In the genomic region with DNA sequence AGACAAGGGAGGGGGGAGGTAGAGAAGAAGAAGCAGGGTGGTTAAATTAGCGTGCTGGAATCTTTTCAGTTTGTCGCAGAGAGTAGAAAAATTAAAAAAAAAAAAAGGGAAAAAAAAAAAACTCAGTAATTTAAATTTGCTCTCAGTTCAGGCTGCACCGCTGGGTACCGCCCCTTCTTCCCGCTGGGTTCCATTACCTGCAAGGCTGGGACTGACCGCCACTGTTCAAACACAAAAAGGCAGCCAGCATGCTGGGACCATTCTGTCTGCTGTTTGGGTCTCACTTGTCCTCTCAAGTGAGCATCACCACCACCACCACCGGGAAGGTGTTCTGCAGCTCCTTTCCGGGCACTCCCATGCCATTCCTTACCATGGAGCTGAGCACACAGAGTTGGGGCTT, we compare ENCODE assay signal across 9 mouse cellular contexts.
DNase-seq lines count a peak whose midpoint lies in the region; ATAC-seq and TF ChIP-seq lines count a peak whose summit lies in the region.
"Had no signal": no experiment of that assay in that cellular context is flagged by ENCODE, and none has a peak within 500 bp of the region (broad histone marks: within the 10 kb centered on the region; RNA-seq: fewer than 3 reads in every experiment).

No protein-coding gene starts in this region.

- intact Hi-C loops in gastrocnemius, adult 2 months (cut with DNase I): no loop called here

- H3K4me2 ChIP-seq in stomach, embryonic 15.5 days: peak overlapping the region; percentile 21; the same call in 1 of the 2 replicates
- H3K4me2 ChIP-seq in stomach, postnatal 0 days (replicated peaks; ENCODE audit: low read depth): no peak overlapping the region
- H3K4me2 ChIP-seq in limb, embryonic 15.5 days: peak overlapping the region; percentile 27; the same call in 1 of the 2 replicates

- no peaks in the 10 kb centered on the region for H3K36me3 ChIP-seq in stomach, embryonic 15.5 days
- no peaks in the 10 kb centered on the region for H3K36me3 ChIP-seq in stomach, postnatal 0 days (ENCODE audit: control insufficient read depth, insufficient read depth, low read length)
- H3K36me3 ChIP-seq in limb, embryonic 15.5 days: no peaks in the 10 kb centered on the region

- H3K4me3 ChIP-seq in gastrocnemius, adult 2 months: peak overlapping the region; percentile 16
- H3K4me3 ChIP-seq in stomach, embryonic 15.5 days (replicated peaks): no peak overlapping the region
- H3K4me3 ChIP-seq in stomach, postnatal 0 days (ENCODE audit: low read depth, low read length): no peak overlapping the region
- no peak overlapping the region for H3K4me3 ChIP-seq in limb, embryonic 15.5 days

- no peak overlapping the region for H3K27ac ChIP-seq in gastrocnemius, adult 2 months
- no peak overlapping the region for H3K27ac ChIP-seq in stomach, embryonic 15.5 days
- no peak overlapping the region for H3K27ac ChIP-seq in stomach, postnatal 0 days (replicated peaks)
- H3K27ac ChIP-seq in limb, embryonic 15.5 days: no peak overlapping the region

- no peak overlapping the region for H3K9ac ChIP-seq in stomach, embryonic 15.5 days
- H3K9ac ChIP-seq in stomach, postnatal 0 days (ENCODE audit: low read length): no peak overlapping the region
- no peak overlapping the region for H3K9ac ChIP-seq in limb, embryonic 15.5 days

- DNase-seq in gastrocnemius, adult 2 months: no peak
- DNase-seq in gastrocnemius, adult 8-10 months (ENCODE audit: low spot score in 2 of 2): no peak
- no peak for DNase-seq in stomach, postnatal 0 days (ENCODE audit: low spot score)
- DNase-seq in spleen, postnatal 10 days (ENCODE audit: low spot score in 2 of 2): no peak
- DNase-seq in kidney, postnatal 4 days: no peak

- no peak for ATAC-seq in stomach, embryonic 15.5 days (ENCODE audit: insufficient read depth, low FRiP score, low read depth)
- no peak for ATAC-seq in stomach, postnatal 0 days (ENCODE audit: low FRiP score, low TSS enrichment)
- ATAC-seq in limb, embryonic 15.5 days (ENCODE audit: insufficient number of reproducible peaks, low FRiP score, low TSS enrichment, low read depth): no peak
- ATAC-seq in megakaryocyte, adult 5-6 weeks (ENCODE audit: poor library complexity, severe bottlenecking): no peak

- no peaks in the 10 kb centered on the region for H3K4me1 ChIP-seq in stomach, embryonic 15.5 days
- no peaks in the 10 kb centered on the region for H3K4me1 ChIP-seq in stomach, postnatal 0 days (replicated peaks; ENCODE audit: control insufficient read depth, insufficient read depth)
- H3K4me1 ChIP-seq in limb, embryonic 15.5 days: no peaks in the 10 kb centered on the region

- no peaks in the 10 kb centered on the region for H3K27me3 ChIP-seq in stomach, embryonic 15.5 days (replicated peaks)
- no peaks in the 10 kb centered on the region for H3K27me3 ChIP-seq in stomach, postnatal 0 days (ENCODE audit: control insufficient read depth, insufficient read depth, low read length)
- no peaks in the 10 kb centered on the region for H3K27me3 ChIP-seq in limb, embryonic 15.5 days
- H3K27me3 ChIP-seq: CH12.LX had no signal

- H3K9me3 ChIP-seq in stomach, embryonic 15.5 days: no peaks in the 10 kb centered on the region
- H3K9me3 ChIP-seq in stomach, postnatal 0 days (ENCODE audit: control insufficient read depth, low read length): no peaks in the 10 kb centered on the region
- no peaks in the 10 kb centered on the region for H3K9me3 ChIP-seq in limb, embryonic 15.5 days

- TF ChIP-seq CTCF in gastrocnemius, adult 2 months (IDR thresholded peaks at IDR 0.05): no peak
- TF ChIP-seq CTCF in stomach, postnatal 0 days (IDR thresholded peaks at IDR 0.05; ENCODE audit: low read depth): no peak

- 44% methylated on average over 8 of the region's 8 CpGs for WGBS in stomach, embryonic 15.5 days
- 37% methylated on average over 8 of the region's 8 CpGs for WGBS in stomach, postnatal 0 days
- WGBS in limb, embryonic 15.5 days: 39% methylated on average over 8 of the region's 8 CpGs

- TF ChIP-seq EP300 in stomach, postnatal 0 days (optimal IDR thresholded peaks at IDR 0.05): no peak
